Mouse (Mus musculus): ENCODE measurements around the gene Fn3k. TPM values are rescaled to one million over a fixed set of nuclear protein-coding genes. Genes with fewer than 3 reads are reported as not detected.

The Fn3k gene
- polyA plus RNA-seq, 1 experiment, result 0.95 TPM

DNA sequence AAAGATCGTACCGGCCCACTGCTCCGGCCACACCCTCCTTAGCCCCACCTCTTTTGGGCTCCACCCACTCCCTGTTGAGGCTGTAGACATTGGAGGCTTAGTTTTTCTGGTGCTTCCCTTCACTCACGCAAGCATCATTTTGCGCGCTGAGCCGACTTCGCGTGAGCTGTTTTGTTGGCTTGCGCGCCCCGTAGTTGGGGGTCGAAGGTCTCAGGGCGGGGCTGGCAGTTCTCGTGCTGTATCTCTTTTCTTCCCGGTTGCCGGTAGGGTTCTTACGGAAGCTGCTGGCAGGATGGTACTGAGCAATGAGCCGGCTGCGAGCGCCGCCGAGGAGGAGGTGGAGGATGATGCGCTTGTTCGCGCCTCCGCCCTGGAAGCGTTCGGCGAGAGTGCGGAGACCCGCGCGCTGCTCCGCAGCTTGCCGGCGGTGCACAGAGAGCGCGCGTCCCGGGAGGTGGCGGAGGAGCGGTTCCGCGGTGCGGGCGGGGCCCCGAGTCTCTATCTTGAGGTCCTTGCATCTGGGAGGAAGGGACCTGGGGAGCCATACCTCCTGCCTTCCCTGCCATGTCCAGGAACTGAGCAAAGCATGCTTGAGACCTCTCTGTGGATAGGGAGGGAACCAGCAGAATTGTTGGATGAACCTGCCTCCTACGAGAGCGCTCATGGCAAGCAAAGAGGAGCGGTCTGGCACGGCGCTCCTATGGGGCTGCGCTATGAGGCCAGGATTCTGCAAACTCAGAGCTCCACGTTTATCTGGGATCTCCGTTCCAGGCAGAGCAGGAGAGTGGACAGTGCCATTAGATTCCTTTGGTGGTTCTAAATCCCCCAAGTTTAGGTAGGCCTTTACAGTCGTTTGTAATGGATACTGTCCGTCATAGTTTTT, 17.3 kb downstream of the Fn3k start, which contains the start of gene Tbcd:
TSS of gene Tbcd (plus strand) at position 197 of the 883 bp plus-strand sequence.
- under 1% methylated on average over 58 of the region's 58 CpGs for WGBS
- Histone ChIP-seq H3K4me1 (ENCODE audit: control insufficient read depth, insufficient read depth, insufficient read length, low read length) (peaks cover 11% of the 10 kb centered on the region; the same call in 1 of the 2 replicates), H3K27ac (ENCODE audit: insufficient read depth, low read depth, low read length) (peak within 1 kb of the TSS; percentile 30; the same call in 1 of the 2 replicates), H3K4me3 (ENCODE audit: low read depth, low read length) (peak within 1 kb of the TSS; percentile 90), H3K27me3 (ENCODE audit: control insufficient read depth, insufficient read depth, low read length) (no peaks in the 10 kb centered on the region), H3K36me3 (ENCODE audit: control insufficient read depth, insufficient read depth, low read length) (peaks cover 7% of the 10 kb centered on the region)
- TF ChIP-seq CTCF (IDR thresholded peaks at IDR 0.05; ENCODE audit: extremely low read depth, insufficient read length, insufficient replicate concordance, low read depth, low read length) (no peak), POLR2A (IDR thresholded peaks at IDR 0.05; ENCODE audit: low read depth, low read length) (no peak)

DNA sequence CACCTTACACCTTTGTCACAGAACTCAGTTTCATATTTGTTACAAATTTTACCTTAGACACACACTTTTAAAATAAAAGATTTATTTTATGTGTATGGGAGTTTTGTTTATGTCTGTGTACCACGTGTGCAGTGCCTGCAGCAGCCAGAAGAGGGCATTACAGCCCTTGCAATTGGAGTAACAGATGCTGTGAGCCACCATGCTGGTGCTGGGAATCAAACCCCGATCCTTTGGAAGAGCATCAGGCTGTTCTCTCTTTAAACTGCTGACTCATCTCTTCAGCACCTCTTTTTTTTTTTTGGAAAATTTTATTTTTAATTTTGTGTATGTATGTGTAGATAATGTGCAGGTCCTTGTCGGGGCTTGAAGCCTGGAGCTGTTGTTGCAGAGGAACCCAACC, 23.2 kb downstream of the Fn3k start:
- peaks cover 48% of the 10 kb centered on the region for H3K36me3 ChIP-seq (ENCODE audit: control insufficient read depth, insufficient read depth, low read length)
- no peak overlapping the region for H3K27ac ChIP-seq (ENCODE audit: insufficient read depth, low read depth, low read length)
- 97% methylated on average over 3 of the region's 3 CpGs for WGBS
- H3K4me1 ChIP-seq (ENCODE audit: control insufficient read depth, insufficient read depth, insufficient read length, low read length), result peaks cover 4% of the 10 kb centered on the region; the same call in 1 of the 2 replicates
- TF ChIP-seq POLR2A (IDR thresholded peaks at IDR 0.05; ENCODE audit: low read depth, low read length) (no peak), CTCF (IDR thresholded peaks at IDR 0.05; ENCODE audit: extremely low read depth, insufficient read length, insufficient replicate concordance, low read depth, low read length) (peak; percentile 26; the same call in 1 of the 2 replicates)
- H3K4me3 ChIP-seq (ENCODE audit: low read depth, low read length), result no peak overlapping the region
- no peaks in the 10 kb centered on the region for H3K27me3 ChIP-seq (ENCODE audit: control insufficient read depth, insufficient read depth, low read length)

DNA sequence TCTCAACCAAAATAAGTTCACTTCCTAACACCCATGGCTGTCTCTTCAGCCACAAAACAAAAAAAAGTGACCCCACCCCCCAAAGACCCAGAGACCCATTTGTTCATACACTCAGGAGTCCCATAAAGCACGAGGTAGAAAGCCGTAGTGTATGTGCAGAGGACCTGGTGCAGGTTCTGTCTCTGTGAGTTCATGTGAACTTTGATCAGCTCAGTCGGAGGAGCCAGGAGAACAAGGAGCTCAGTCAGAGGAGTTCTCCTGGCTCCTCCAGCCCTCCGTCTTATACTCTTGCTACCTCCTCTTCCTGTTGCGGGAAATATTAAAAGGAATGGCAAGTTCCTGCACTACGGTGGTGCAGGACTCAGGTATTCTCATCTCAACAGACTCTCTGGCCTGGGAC, 32.7 kb downstream of the Fn3k start:
- H3K27ac ChIP-seq (ENCODE audit: insufficient read depth, low read depth, low read length), result no peak overlapping the region
- no peaks in the 10 kb centered on the region for H3K27me3 ChIP-seq (ENCODE audit: control insufficient read depth, insufficient read depth, low read length)
- H3K4me3 ChIP-seq (ENCODE audit: low read depth, low read length), result no peak overlapping the region
- H3K4me1 ChIP-seq (ENCODE audit: control insufficient read depth, insufficient read depth, insufficient read length, low read length), result peaks cover 1% of the 10 kb centered on the region; the same call in 1 of the 2 replicates
- 30% methylated on average over 6 of the region's 6 CpGs for WGBS
- TF ChIP-seq CTCF (IDR thresholded peaks at IDR 0.05; ENCODE audit: extremely low read depth, insufficient read length, insufficient replicate concordance, low read depth, low read length) (no peak), POLR2A (IDR thresholded peaks at IDR 0.05; ENCODE audit: low read depth, low read length) (no peak)
- peaks cover 29% of the 10 kb centered on the region for H3K36me3 ChIP-seq (ENCODE audit: control insufficient read depth, insufficient read depth, low read length)

DNA sequence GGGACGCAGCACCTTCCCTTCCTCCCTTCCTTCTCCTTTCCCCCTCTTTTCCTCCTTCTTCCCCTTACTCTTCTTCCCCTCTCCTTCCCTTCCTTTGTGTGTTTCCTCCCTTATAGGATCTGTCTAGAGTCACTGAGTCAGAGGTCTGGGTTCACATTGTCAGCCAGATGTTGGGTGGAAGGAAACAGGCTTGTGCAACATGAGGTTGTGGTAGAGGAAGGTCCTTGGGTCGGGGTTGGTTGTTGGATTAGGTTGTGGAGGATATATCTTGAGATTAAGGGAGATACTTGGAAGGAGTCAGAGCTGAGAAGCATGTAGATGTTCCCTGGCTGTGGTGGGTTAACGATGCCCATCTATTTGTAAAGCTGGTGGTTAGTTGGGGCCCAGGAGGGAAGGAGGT, 40.1 kb downstream of the Fn3k start:
- Histone ChIP-seq H3K4me1 (ENCODE audit: control insufficient read depth, insufficient read depth, insufficient read length, low read length) (peaks cover 2% of the 10 kb centered on the region), H3K36me3 (ENCODE audit: control insufficient read depth, insufficient read depth, low read length) (peaks cover 18% of the 10 kb centered on the region; the same call in 1 of the 2 replicates), H3K27me3 (ENCODE audit: control insufficient read depth, insufficient read depth, low read length) (no peaks in the 10 kb centered on the region), H3K27ac (ENCODE audit: insufficient read depth, low read depth, low read length) (no peak overlapping the region), H3K4me3 (ENCODE audit: low read depth, low read length) (no peak overlapping the region)
- WGBS, result 79% methylated on average over 3 of the region's 3 CpGs
- TF ChIP-seq POLR2A (IDR thresholded peaks at IDR 0.05; ENCODE audit: low read depth, low read length) (no peak), CTCF (IDR thresholded peaks at IDR 0.05; ENCODE audit: extremely low read depth, insufficient read length, insufficient replicate concordance, low read depth, low read length) (no peak)

DNA sequence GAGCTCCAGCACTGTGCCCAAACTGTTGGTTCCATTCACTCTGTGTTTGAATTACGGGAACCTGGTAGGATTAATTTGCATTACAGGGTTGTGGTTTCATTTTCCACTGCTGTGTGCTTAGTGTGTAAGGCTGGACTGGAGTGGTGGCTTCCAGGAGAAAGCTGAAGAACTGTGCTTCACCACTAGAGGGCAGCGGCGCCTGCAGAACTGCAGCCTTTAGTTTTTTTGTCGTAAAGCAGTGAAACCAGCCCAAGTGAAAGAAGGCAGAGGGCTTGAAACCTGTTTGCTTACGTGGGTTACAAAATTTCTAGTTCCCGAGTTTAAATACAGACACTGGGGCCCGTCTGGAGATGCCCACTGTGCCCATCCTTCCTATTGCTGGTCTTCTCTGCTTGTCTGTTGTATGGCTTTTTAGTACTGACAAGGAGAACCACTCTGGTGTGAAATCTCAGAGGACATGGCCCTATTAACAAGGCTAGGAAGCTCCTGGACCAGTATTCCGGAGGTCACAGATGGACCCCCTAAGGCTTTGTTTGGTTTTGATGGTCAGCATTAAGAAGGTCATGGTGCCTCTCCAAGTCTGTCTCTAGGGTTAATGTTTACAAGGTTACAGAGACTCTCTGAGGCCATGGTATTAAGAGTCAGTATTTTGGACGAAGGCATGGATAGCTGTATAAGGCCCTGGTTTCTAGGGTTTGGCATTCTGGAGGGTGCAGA, 41.1 kb downstream of the Fn3k start:
- WGBS, result 23% methylated on average over 9 of the region's 9 CpGs
- no peaks in the 10 kb centered on the region for H3K27me3 ChIP-seq (ENCODE audit: control insufficient read depth, insufficient read depth, low read length)
- H3K27ac ChIP-seq (ENCODE audit: insufficient read depth, low read depth, low read length), result no peak overlapping the region
- TF ChIP-seq POLR2A (IDR thresholded peaks at IDR 0.05; ENCODE audit: low read depth, low read length) (no peak), CTCF (IDR thresholded peaks at IDR 0.05; ENCODE audit: extremely low read depth, insufficient read length, insufficient replicate concordance, low read depth, low read length) (peak; percentile 91; the same call in 1 of the 2 replicates)
- peaks cover 14% of the 10 kb centered on the region; the same call in 1 of the 2 replicates for H3K36me3 ChIP-seq (ENCODE audit: control insufficient read depth, insufficient read depth, low read length)
- peaks cover 2% of the 10 kb centered on the region for H3K4me1 ChIP-seq (ENCODE audit: control insufficient read depth, insufficient read depth, insufficient read length, low read length)
- H3K4me3 ChIP-seq (ENCODE audit: low read depth, low read length), result no peak overlapping the region

DNA sequence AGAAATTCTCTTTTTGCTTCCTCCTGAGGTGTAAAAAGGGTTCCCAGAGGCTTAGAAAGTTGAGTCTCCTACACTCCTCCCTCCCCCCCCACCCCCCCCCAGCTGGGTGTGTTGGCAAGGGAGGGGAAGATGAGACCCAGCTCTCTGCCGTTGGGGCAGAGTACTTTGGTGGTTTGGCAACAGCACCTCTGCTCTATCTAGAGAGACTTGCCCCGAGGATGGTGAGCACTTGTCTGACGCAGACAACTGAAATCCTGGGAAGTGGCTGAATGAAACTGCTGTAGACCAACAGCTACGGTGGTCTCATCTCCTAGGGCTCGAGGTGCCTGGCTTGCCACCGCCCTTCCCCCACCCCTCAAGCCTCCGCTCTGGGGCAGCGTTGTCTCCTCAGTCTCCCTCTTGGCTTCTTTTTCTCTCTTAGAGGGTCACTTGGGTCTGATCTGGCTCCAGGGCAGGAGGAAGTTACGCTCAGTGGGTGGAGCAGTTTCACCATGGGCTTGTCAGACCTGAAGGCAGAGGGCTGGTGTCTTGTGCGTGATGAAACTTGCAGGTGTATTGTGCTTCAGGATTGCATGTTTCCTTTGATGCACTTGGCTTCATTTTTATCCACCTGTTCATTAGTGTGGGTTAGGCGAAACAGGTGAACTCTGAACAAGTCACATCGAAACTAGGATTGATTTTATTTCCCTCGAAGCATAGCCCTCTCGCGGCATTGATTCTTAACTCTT, 44.9 kb downstream of the Fn3k start:
- Histone ChIP-seq H3K27ac (ENCODE audit: insufficient read depth, low read depth, low read length) (0 out of 2 replicates have a peak overlapping the region, but pooled peaks have one; percentile 6), H3K4me1 (ENCODE audit: control insufficient read depth, insufficient read depth, insufficient read length, low read length) (peaks cover 2% of the 10 kb centered on the region), H3K4me3 (ENCODE audit: low read depth, low read length) (no peak overlapping the region), H3K36me3 (ENCODE audit: control insufficient read depth, insufficient read depth, low read length) (peaks cover 14% of the 10 kb centered on the region; the same call in 1 of the 2 replicates), H3K27me3 (ENCODE audit: control insufficient read depth, insufficient read depth, low read length) (no peaks in the 10 kb centered on the region)
- 87% methylated on average over 15 of the region's 15 CpGs for WGBS
- TF ChIP-seq POLR2A (IDR thresholded peaks at IDR 0.05; ENCODE audit: low read depth, low read length), result no peak
- no peak for TF ChIP-seq CTCF (IDR thresholded peaks at IDR 0.05; ENCODE audit: extremely low read depth, insufficient read length, insufficient replicate concordance, low read depth, low read length)

Data from small intestine, adult 2 months (tissue).